Mouse (Mus musculus): ENCODE data around the gene Igf2r. TPM values are rescaled to one million over a fixed set of nuclear protein-coding genes. Genes with fewer than 3 reads are reported as not detected.

Igf2r gene
- polyA plus RNA-seq, 1 experiment from 2014 or later = 12.5 TPM

- H3K9ac ChIP-seq = no peak overlapping the region
- H3K36me3 ChIP-seq = peaks cover 74% of the 10 kb centered on the region
- H3K4me1 ChIP-seq (replicated peaks) = peaks cover 29% of the 10 kb centered on the region
- no peak overlapping the region for H3K4me2 ChIP-seq
- ATAC-seq (ENCODE audit: low FRiP score) = no peak
- H3K27ac ChIP-seq = no peak overlapping the region
- H3K4me3 ChIP-seq = no peak overlapping the region
- H3K9me3 ChIP-seq = no peaks in the 10 kb centered on the region
- no peaks in the 10 kb centered on the region for H3K27me3 ChIP-seq
- WGBS = 91% methylated on average over 5 of the region's 5 CpGs
Observed at GRCm38 (mm10) chr17:12721118-12721886, 48.2 kb downstream of the Igf2r start.

GRCm38 (mm10) chr17:12718251-12718650 is 51.2 kb downstream of the Igf2r start:
- Histone ChIP-seq H3K4me1 (replicated peaks) (no peaks in the 10 kb centered on the region), H3K4me2 (no peak overlapping the region), H3K4me3 (no peak overlapping the region), H3K27me3 (no peaks in the 10 kb centered on the region), H3K9me3 (no peaks in the 10 kb centered on the region), H3K27ac (no peak overlapping the region), H3K9ac (no peak overlapping the region), H3K36me3 (peaks cover 91% of the 10 kb centered on the region)
- 73% methylated on average over 7 of the region's 7 CpGs for WGBS
- ATAC-seq (ENCODE audit: low FRiP score) = no peak

- Histone ChIP-seq H3K27me3 (no peaks in the 10 kb centered on the region), H3K4me2 (no peak overlapping the region), H3K9me3 (no peaks in the 10 kb centered on the region), H3K9ac (no peak overlapping the region), H3K36me3 (peaks cover 96% of the 10 kb centered on the region), H3K27ac (no peak overlapping the region), H3K4me1 (replicated peaks) (no peaks in the 10 kb centered on the region), H3K4me3 (no peak overlapping the region)
- WGBS = 94% methylated on average over 4 of the region's 4 CpGs
- no peak for ATAC-seq (ENCODE audit: low FRiP score)
Observed at GRCm38 (mm10) chr17:12717445-12717844, 52.0 kb downstream of the Igf2r start.

GRCm38 (mm10) chr17:12715032-12715431 is 54.4 kb downstream of the Igf2r start:
- ATAC-seq (ENCODE audit: low FRiP score) = no peak
- WGBS = 89% methylated on average over 1 of the region's 1 CpGs
- no peak overlapping the region for H3K4me3 ChIP-seq
- no peaks in the 10 kb centered on the region for H3K9me3 ChIP-seq
- H3K27ac ChIP-seq = no peak overlapping the region
- H3K4me2 ChIP-seq = no peak overlapping the region
- peaks cover 97% of the 10 kb centered on the region for H3K36me3 ChIP-seq
- H3K4me1 ChIP-seq (replicated peaks) = no peaks in the 10 kb centered on the region
- H3K9ac ChIP-seq = no peak overlapping the region
- no peaks in the 10 kb centered on the region for H3K27me3 ChIP-seq

- H3K9ac ChIP-seq = no peak overlapping the region
- peaks cover 97% of the 10 kb centered on the region for H3K36me3 ChIP-seq
- WGBS = 91% methylated on average over 5 of the region's 5 CpGs
- ATAC-seq (ENCODE audit: low FRiP score) = no peak
- H3K4me1 ChIP-seq (replicated peaks) = no peaks in the 10 kb centered on the region
- H3K4me2 ChIP-seq = no peak overlapping the region
- H3K27ac ChIP-seq = no peak overlapping the region
- H3K4me3 ChIP-seq = no peak overlapping the region
- no peaks in the 10 kb centered on the region for H3K27me3 ChIP-seq
- H3K9me3 ChIP-seq = no peaks in the 10 kb centered on the region
Observed at GRCm38 (mm10) chr17:12714080-12714561, 55.3 kb downstream of the Igf2r start.

- ATAC-seq (ENCODE audit: low FRiP score) = no peak
- H3K27me3 ChIP-seq = no peaks in the 10 kb centered on the region
- H3K36me3 ChIP-seq = peaks cover 96% of the 10 kb centered on the region
- no peaks in the 10 kb centered on the region for H3K4me1 ChIP-seq (replicated peaks)
- H3K27ac ChIP-seq = no peak overlapping the region
- 89% methylated on average over 3 of the region's 3 CpGs for WGBS
- no peak overlapping the region for H3K9ac ChIP-seq
- no peak overlapping the region for H3K4me2 ChIP-seq
- no peaks in the 10 kb centered on the region for H3K9me3 ChIP-seq
- no peak overlapping the region for H3K4me3 ChIP-seq
Observed at GRCm38 (mm10) chr17:12712993-12713392, 56.5 kb downstream of the Igf2r start.

- Histone ChIP-seq H3K9ac (no peak overlapping the region), H3K4me3 (no peak overlapping the region)
Observed at GRCm38 (mm10) chr17:12712191-12712590, 57.3 kb downstream of the Igf2r start.

GRCm38 (mm10) chr17:12710976-12711375 is 58.5 kb downstream of the Igf2r start:
- H3K9ac ChIP-seq = no peak overlapping the region
- H3K36me3 ChIP-seq = peaks cover 86% of the 10 kb centered on the region
- 98% methylated on average over 2 of the region's 2 CpGs for WGBS
- no peaks in the 10 kb centered on the region for H3K27me3 ChIP-seq
- no peaks in the 10 kb centered on the region for H3K4me1 ChIP-seq (replicated peaks)
- H3K4me2 ChIP-seq = no peak overlapping the region
- H3K4me3 ChIP-seq = no peak overlapping the region
- H3K9me3 ChIP-seq = no peaks in the 10 kb centered on the region
- ATAC-seq (ENCODE audit: low FRiP score) = no peak
- no peak overlapping the region for H3K27ac ChIP-seq

More at GRCm38 (mm10) chr17:12712191-12712590, 57.3 kb downstream of the Igf2r start:
- no peak overlapping the region for H3K27ac ChIP-seq
- H3K36me3 ChIP-seq = peaks cover 92% of the 10 kb centered on the region
- no peaks in the 10 kb centered on the region for H3K27me3 ChIP-seq
- no peaks in the 10 kb centered on the region for H3K4me1 ChIP-seq (replicated peaks)
- no peaks in the 10 kb centered on the region for H3K9me3 ChIP-seq
- ATAC-seq (ENCODE audit: low FRiP score) = no peak
- no peak overlapping the region for H3K4me2 ChIP-seq

GRCm38 (mm10) chr17:12710050-12710780 is 59.2 kb downstream of the Igf2r start:
- no peak overlapping the region for H3K4me3 ChIP-seq
- no peak for ATAC-seq (ENCODE audit: low FRiP score)
- no peaks in the 10 kb centered on the region for H3K9me3 ChIP-seq
- no peak overlapping the region for H3K9ac ChIP-seq
- H3K4me1 ChIP-seq (replicated peaks) = no peaks in the 10 kb centered on the region
- WGBS = 84% methylated on average over 13 of the region's 13 CpGs
- no peak overlapping the region for H3K4me2 ChIP-seq
- no peak overlapping the region for H3K27ac ChIP-seq
- H3K27me3 ChIP-seq = no peaks in the 10 kb centered on the region
- H3K36me3 ChIP-seq = peaks cover 84% of the 10 kb centered on the region

- H3K4me2 ChIP-seq = no peak overlapping the region
- H3K4me1 ChIP-seq (replicated peaks) = no peaks in the 10 kb centered on the region
- 96% methylated on average over 3 of the region's 3 CpGs for WGBS
- H3K9me3 ChIP-seq = no peaks in the 10 kb centered on the region
- no peak overlapping the region for H3K27ac ChIP-seq
- H3K4me3 ChIP-seq = no peak overlapping the region
- no peak for ATAC-seq (ENCODE audit: low FRiP score)
- H3K36me3 ChIP-seq = peaks cover 84% of the 10 kb centered on the region
- no peak overlapping the region for H3K9ac ChIP-seq
- no peaks in the 10 kb centered on the region for H3K27me3 ChIP-seq
Observed at GRCm38 (mm10) chr17:12708398-12708797, 61.1 kb downstream of the Igf2r start.

GRCm38 (mm10) chr17:12706590-12707049 is 62.8 kb downstream of the Igf2r start:
- H3K9me3 ChIP-seq = no peaks in the 10 kb centered on the region
- no peak for ATAC-seq (ENCODE audit: low FRiP score)
- H3K9ac ChIP-seq = no peak overlapping the region
- WGBS = 93% methylated on average over 10 of the region's 10 CpGs
- no peak overlapping the region for H3K4me2 ChIP-seq
- H3K4me1 ChIP-seq (replicated peaks) = no peaks in the 10 kb centered on the region
- no peak overlapping the region for H3K4me3 ChIP-seq
- peaks cover 85% of the 10 kb centered on the region for H3K36me3 ChIP-seq
- no peaks in the 10 kb centered on the region for H3K27me3 ChIP-seq
- H3K27ac ChIP-seq = no peak overlapping the region

- H3K9me3 ChIP-seq = no peaks in the 10 kb centered on the region
- no peaks in the 10 kb centered on the region for H3K4me1 ChIP-seq (replicated peaks)
- no peak overlapping the region for H3K4me3 ChIP-seq
- H3K27ac ChIP-seq = no peak overlapping the region
- H3K4me2 ChIP-seq = no peak overlapping the region
- no peaks in the 10 kb centered on the region for H3K27me3 ChIP-seq
- WGBS = 95% methylated on average over 5 of the region's 5 CpGs
- no peak overlapping the region for H3K9ac ChIP-seq
- no peak for ATAC-seq (ENCODE audit: low FRiP score)
- peaks cover 89% of the 10 kb centered on the region for H3K36me3 ChIP-seq
Observed at GRCm38 (mm10) chr17:12702901-12703300, 66.6 kb downstream of the Igf2r start.
